Mouse (Mus musculus) heart, embryonic 16.5 days (tissue): ENCODE measurements at regions not wholly inside any gene's neighbourhood (a gene's known extent, or its start where the extent isn't known, plus 50 kb on each side); places are given as distances from the start of the nearest gene placed in this dataset.
A peak's percentile ranks its signal among the peaks of the same experiment; 100 is the strongest.

Experiments used
- ATAC-seq: fragments of 200-750 bp; cut with Nextera tagmentation; replicated peaks from 2 replicates; pipeline ENCODE4 v1.8.0; 2017; ENCODE audit warnings: moderate number of reproducible peaks; ENCODE audit not compliant: insufficient read depth, low FRiP score; ENCODE audit errors: extremely low read depth
- H3K27ac ChIP-seq: fragments of 300-500 bp; sonication (generic); 2 replicates; pipeline ENCODE4 v1.5.1; 2014; ENCODE audit warnings: mild to moderate bottlenecking, low read length, control low read depth, moderate library complexity
- H3K27me3 ChIP-seq: fragments of 300-500 bp; sonication (generic); 2 replicates; pipeline ENCODE4 v1.6.1; 2014; ENCODE audit warnings: low read length, mixed read lengths; ENCODE audit not compliant: control insufficient read depth, insufficient read depth
- H3K36me3 ChIP-seq: fragments of 300-500 bp; sonication (generic); 2 replicates; pipeline ENCODE4 v1.6.1; 2014; ENCODE audit not compliant: control insufficient read depth, insufficient read depth
- H3K4me1 ChIP-seq: fragments of 300-500 bp; sonication (generic); 2 replicates; pipeline ENCODE4 v1.6.1; 2014; ENCODE audit warnings: low read length, mixed read lengths; ENCODE audit not compliant: control insufficient read depth, insufficient read depth
- H3K4me2 ChIP-seq: fragments of 300-500 bp; sonication (generic); 2 replicates; pipeline ENCODE4 v1.6.1; 2014; ENCODE audit warnings: low read depth, mild to moderate bottlenecking, control low read depth, low read length
- H3K4me3 ChIP-seq: fragments of 300-500 bp; sonication (generic); 2 replicates; pipeline ENCODE4 v1.5.1; 2014; ENCODE audit warnings: mild to moderate bottlenecking, control low read depth, low read length
- H3K9ac ChIP-seq: fragments of 300-500 bp; sonication (generic); 2 replicates; pipeline ENCODE4 v1.6.1; 2014; ENCODE audit warnings: low read length, control low read depth
- H3K9me3 ChIP-seq: fragments of 300-500 bp; sonication (generic); replicated peaks from 2 replicates; pipeline ENCODE4 v1.6.1; 2016; ENCODE audit warnings: low read length; ENCODE audit not compliant: control insufficient read depth
- WGBS: fragments of 180-500 bp; shearing (Covaris S2); extraction: QIAGEN DNeasy Blood & Tissue Kit; methylation state at CpG from one replicate; pipeline ENCODE4 v1.1.7; 2014; 5-methylcytosine and 5-hydroxymethylcytosine counted together

DNA sequence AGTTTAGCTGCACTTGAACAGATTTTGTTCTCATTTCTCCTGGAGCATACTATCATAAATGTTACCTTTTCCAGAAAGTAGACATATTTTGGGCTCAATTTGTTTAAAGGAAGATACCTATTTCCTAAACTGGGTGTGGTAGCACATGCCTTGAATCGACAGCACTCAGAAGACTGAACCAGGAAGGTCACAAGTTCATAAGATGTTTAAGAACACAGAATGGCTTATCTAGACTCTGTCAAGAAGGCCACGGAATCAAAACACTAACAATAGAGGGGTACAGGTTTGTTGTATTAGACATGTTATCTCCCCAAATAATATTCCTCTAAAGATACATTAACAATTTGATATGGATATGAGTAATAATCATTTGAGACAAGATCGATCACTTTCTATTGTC lies 64.4 kb upstream of the Atp2b1 start:
- Histone ChIP-seq H3K9ac (no peak overlapping the region), H3K9me3 (no peaks in the 10 kb centered on the region; the same call in 1 of the 2 replicates), H3K4me2 (no peak overlapping the region), H3K36me3 (no peaks in the 10 kb centered on the region), H3K4me3 (no peak overlapping the region), H3K27me3 (no peaks in the 10 kb centered on the region), H3K27ac (no peak overlapping the region), H3K4me1 (peaks cover 3% of the 10 kb centered on the region)
- 66% methylated on average over 3 of the region's 3 CpGs for WGBS
- ATAC-seq = no peak

DNA sequence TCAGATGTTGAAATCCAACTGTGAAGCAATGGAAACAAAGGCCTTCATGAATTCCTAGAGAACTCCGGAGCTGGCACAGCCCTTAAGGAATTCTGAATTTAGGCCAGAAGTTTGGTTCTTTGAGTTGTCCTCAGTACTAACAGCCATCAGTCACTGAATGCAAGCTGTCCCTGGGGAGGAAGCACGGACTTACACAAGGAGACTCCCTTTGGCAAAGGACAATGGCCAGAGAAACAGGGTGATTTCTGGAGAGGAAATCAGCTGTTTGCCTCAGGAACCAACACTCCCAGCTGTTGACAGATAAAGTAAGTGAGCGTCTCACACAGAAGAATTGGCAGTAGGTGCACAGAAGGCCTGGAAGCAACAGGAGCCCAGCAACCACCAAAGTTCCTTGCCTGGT lies 56.8 kb upstream of the Atp2b1 start:
- H3K9me3 ChIP-seq = no peaks in the 10 kb centered on the region
- H3K9ac ChIP-seq = no peak overlapping the region
- 15% methylated on average over 3 of the region's 3 CpGs for WGBS
- no peaks in the 10 kb centered on the region for H3K27me3 ChIP-seq
- H3K36me3 ChIP-seq = no peaks in the 10 kb centered on the region
- ATAC-seq = peak; percentile 90
- H3K27ac ChIP-seq = peak overlapping the region; percentile 17
- peaks cover 12% of the 10 kb centered on the region for H3K4me1 ChIP-seq
- no peak overlapping the region for H3K4me3 ChIP-seq
- no peak overlapping the region for H3K4me2 ChIP-seq

DNA sequence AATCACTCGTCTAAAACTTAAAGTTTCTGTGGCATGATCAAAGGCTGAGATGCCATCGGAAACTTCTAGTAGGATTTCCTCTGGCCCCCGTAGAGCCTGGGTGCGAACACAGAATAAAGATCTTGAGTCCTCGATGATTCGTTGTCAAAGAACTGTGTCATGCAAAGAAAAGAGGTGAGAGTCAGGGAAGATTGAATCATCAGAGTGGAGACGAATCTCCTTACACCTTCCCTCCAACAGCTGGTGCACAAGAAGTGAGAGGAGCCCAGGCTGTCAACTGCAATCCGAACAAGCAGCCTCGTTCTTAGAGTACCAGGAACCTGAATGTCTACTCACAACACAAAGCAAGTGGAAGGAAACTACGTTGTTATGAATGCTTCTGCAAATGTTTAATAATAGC lies 52.7 kb upstream of the Atp2b1 start:
- Histone ChIP-seq H3K4me1 (peaks cover 9% of the 10 kb centered on the region), H3K4me3 (no peak overlapping the region), H3K9me3 (no peaks in the 10 kb centered on the region), H3K9ac (no peak overlapping the region), H3K27me3 (no peaks in the 10 kb centered on the region), H3K4me2 (no peak overlapping the region), H3K27ac (no peak overlapping the region), H3K36me3 (no peaks in the 10 kb centered on the region)
- 72% methylated on average over 10 of the region's 10 CpGs for WGBS
- ATAC-seq = no peak

DNA sequence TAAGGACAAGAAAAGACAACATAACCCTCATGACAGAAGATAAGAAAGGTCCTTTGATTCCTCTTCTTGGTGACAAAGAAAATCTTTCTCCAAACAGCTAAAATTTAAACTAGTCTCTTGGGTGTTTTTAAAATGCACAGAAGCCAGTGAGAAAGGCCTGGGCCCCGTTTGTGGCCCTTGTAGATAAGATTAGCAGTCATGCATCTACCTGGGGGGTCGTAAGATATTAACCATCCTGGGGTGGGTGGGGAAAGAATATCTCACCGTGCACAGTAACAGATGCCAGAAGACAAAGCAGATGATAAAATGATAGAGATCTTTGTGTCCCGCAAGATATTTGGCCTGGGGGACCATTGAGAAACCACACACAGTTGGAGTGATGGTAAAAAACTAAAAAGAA lies 51.5 kb upstream of the Atp2b1 start:
- Histone ChIP-seq H3K4me1 (peaks cover 2% of the 10 kb centered on the region), H3K4me2 (no peak overlapping the region), H3K27ac (no peak overlapping the region), H3K9me3 (no peaks in the 10 kb centered on the region), H3K36me3 (no peaks in the 10 kb centered on the region), H3K9ac (no peak overlapping the region), H3K27me3 (no peaks in the 10 kb centered on the region), H3K4me3 (no peak overlapping the region)
- ATAC-seq = no peak
- 46% methylated on average over 4 of the region's 4 CpGs for WGBS

DNA sequence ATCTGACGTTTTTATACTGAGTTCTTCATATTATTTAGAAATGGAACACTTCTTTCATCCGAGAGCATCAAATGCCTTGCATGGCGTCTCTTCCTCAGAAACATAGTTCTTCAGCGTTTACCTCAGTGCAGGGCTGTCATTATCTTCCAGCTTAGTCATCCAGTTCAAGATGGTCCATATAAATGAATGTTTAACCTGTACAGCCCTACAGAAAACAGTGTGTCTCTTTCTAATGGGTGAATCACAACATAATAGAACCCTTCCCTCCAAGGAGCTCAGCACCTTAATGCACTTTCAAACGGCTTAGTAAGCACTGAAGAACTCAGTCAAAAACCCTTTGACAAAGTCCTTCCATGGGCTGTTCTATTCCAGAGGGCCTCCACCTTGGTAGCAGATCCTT lies 49.8 kb upstream of the Atp2b1 start:
- Histone ChIP-seq H3K27ac (no peak overlapping the region), H3K4me1 (no peaks in the 10 kb centered on the region), H3K9ac (no peak overlapping the region), H3K9me3 (no peaks in the 10 kb centered on the region), H3K4me3 (no peak overlapping the region), H3K27me3 (no peaks in the 10 kb centered on the region), H3K36me3 (no peaks in the 10 kb centered on the region), H3K4me2 (no peak overlapping the region)
- ATAC-seq = no peak
- 83% methylated on average over 5 of the region's 5 CpGs for WGBS
